Mouse (Mus musculus) adrenal gland, adult 8-10 months (tissue): ENCODE data around the gene Sgms1. TPM values are rescaled to one million over a fixed set of nuclear protein-coding genes. Genes with fewer than 3 reads are reported as not detected.
A peak's percentile ranks its signal among the peaks of the same experiment; 100 is the strongest.

ENCODE experiments used
- DNase-seq: peaks from one replicate; pipeline ENCODE4 v3.0.0; 2022
- total RNA-seq, 4 experiments: library from RNA; stranded (reverse); gene quantifications; 2 replicates each; pipeline ENCODE4 v1.2.4; 2022

The Sgms1 gene
- total RNA-seq, 4 experiments from 2014 or later, result 96.1 to 103 (median 101) TPM

DNA sequence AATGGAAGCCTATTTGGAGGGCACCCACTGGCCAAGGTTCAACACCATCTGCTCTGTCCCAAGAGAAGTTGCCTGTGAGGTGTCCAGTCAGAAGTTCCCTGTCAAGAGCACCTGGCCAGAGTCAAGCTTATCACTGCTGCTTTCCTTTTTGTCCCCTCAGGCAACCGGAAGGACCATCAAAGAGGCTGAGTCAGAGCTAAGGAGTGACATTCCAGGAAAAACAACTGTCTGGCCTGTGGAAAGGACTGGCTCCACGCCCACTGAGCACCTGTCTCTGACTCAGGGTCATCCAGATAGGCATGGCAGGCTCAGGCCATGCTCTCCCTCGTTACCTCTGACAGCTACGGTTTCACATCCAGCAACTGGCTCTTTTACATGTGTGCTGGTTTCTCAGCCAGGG lies 147.4 kb downstream of the Sgms1 start:
- no peak for DNase-seq

DNA sequence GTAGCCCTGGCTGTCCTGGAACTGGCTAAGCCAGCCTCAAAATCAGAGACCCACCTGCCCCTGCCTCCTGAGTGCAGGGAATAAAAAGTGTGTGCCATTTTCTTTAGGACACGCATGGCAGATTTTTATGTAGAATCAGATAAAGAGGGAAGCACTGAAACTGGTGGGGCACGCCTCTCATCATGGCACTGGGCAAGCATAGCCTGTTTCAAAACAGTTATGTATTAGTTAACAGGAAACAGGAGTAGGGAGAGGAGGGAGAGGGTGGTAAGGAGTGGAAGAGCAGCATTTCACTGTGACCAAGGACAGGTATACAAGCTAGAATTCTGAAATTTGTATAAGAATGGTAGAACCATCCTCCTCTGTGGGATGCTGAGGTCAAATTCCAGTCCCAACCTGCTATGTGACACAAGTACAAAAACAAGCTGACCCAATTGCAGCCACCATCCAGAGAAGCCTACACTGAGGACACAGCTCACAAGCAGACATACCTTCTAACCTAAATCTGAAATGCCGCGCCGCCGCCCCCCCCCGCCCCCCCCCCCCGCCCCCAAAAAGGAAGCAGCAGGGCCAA lies 149.0 kb downstream of the Sgms1 start:
- DNase-seq, result no peak

DNA sequence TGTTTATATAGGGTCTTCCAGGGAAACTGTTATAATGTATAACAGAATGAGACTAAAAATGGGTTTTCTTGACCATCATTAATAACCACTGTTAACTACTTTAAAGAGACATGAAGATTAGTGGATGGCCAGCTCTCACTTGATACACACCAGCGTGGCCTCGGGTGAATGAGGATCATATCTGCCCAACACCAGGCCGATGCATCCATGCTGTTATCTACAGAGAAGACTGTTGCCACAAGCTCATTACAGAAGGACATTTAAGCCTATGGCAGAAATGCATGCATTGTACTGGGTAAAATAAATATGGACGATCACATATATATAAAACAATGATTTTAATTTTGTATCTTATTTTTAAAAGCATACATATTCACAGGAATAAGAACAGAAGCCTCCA lies 149.6 kb downstream of the Sgms1 start:
- DNase-seq, result no peak

DNA sequence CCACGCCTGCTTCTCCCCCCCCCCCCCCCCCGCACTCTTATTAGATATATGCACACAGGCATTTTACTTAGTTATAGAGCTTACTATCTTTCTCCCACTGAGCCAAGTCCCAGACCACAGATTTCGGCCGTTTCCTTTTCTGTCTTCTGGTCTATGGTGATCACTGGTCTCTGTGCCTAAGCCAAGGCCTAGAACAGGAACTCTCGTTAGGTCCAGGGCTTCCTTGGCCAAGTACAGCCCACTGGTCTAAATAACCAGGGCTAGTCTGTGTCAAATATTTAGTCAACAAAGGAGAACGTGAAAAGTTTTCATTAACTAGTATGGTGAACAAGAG lies 150.1 kb downstream of the Sgms1 start:
- no peak for DNase-seq

DNA sequence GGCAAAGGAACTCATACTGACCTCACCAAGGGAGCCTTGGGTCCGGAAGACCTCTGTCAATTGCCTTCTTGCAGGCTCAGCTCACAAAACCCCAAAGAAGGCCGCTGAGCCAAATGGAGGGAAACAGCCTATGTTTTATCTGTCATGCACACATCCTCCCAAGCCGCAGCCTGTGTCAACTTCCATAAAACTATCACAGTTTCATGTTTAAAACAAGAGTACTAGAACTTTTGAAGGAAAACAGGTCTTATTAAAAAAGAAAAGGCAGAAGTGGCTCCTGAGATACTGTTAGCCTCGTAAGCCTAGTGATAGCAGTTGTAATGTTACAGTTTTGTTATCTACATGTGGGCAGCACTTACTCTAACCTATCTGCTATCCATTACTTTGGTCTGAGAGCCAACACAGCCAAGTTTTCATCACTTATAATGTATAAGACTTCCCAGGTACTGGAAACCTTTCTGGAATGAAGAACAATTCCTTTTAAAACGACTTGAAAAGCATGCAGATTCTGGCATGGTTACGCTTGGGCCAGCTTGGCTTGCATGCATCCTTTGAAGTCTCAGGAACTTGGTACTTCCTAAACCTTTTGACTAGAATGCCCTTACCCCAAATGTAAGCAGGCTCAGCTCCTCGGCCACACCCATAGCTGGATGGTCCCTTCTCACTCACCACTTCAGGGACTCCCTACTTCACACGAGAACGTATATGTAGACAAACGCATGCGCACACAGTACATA lies 150.6 kb downstream of the Sgms1 start:
- DNase-seq, result no peak

DNA sequence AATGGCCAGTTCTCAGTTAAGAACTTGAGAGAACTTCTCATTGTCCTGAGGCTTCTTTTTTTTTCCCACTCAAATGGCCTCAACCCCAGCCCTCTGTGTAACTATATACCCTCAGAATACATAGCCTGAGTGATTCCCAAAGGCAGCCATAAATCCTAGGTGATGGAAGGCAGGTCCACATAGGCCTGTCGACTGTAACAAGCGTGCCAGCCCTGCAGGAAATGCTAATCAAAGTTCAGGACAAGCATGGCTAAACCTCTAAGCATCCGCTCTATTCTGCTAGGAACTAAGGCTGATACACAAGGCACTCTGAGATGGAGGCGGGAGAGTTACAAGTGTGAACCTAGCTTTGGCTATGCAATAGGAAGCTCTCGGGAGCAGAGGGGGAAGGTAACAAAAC lies 151.8 kb downstream of the Sgms1 start:
- no peak for DNase-seq

DNA sequence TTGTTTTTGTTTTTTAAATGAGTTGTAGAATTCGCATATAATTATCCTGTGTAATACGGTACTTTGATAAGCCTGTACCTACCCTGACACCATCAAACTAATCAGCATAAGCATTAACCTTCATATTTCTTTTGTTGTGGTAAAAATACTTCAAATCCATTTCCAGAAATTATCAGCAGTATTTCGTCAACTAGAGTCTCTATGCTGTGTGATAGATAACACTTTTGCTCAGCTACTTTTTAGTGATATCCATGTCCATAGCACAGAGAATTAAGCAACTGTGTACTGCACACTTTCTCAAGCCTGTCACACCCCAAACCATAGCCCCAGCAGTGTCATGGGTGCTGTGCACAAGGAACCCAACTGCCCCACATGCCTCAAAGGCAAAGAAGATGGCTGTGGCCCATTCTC lies 152.3 kb downstream of the Sgms1 start:
- no peak for DNase-seq

DNA sequence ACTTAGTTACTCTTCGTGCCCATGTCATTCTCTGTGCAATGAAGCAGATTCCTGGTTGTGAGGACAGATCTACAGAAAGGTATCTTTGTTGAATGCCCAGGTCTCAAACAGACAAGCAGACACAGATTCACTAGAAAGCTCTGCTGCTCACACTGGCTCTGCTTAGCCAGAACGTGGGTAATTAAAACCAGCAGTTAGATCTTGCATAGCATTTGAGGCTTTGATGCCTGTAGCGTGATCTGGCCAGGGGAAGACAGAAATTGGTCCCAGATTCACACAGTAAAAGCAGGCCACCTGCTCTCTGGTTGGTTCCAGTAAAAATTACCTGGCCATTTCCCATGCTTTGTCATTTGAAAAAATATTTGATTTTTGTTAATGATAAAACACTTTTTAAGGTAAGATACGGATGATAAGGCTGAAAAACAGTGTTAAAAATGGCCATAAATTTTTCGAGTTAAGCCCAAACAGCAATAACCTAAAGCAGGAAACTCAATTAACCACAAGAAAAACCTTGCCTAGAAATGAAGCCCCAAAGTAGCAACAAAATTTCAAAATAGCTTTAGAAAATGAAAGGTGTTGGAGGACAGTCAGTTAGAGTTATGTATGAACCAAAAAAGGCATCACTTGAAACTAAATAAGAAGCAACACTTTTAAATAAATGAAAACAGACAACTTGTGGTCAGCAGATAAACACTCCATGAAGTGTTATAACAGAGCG lies 154.6 kb downstream of the Sgms1 start:
- DNase-seq, result no peak

DNA sequence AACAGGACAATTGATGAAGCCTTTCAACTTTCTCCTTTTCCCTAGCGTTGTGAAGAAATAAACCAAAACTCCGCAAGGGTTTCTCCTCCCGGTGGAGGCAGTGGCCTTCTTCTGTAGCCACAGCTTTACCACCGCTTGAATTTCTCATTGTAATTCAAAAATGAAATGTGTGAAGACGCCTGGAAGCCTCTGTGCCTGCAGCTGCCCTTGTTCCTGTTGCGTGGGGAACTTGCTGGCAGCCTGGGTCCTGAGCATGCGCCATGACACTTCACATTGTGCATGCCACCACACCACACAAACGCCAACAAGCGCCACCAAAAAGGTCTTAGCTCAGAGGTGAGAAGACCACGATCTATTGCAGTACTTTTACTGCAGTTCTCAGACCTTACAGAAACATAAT lies 158.2 kb downstream of the Sgms1 start:
- DNase-seq, result no peak

DNA sequence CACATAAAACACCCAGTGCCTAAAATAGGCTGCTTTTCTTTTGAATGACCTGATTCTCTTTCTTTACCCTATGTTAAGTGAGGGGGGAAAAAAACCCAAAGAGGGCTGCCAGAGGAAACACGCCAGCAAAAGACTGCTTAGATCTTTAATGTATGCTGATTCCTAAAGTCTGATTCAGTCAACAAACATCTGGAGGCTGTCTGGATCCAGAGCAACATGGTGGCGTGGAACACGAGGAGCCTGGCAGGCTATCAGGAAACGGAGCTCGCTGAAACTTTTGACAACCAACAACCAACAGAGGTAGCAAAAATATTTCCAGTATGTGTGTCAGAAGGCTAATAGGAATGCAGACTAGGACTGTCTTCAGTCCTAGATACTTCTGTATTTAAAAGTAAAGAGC lies 158.7 kb downstream of the Sgms1 start:
- DNase-seq, result no peak

DNA sequence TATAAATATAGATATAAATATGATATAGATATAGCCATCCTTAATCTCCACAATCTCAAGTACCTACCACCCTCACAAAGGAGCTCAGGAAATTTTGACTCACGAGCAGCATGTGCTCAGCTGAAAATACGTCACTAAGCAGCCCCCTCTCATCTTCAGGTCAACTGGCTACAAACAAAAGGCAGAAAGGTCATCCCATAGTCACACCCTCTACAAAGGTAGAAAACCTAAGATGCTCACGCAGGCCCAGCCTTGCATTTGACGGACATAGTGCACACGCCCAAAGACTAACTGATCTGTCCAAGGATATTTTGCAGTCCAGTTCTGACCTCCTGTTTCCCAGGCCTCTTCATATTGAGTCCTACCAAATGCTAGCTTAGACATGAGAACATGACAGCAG lies 159.2 kb downstream of the Sgms1 start:
- DNase-seq, result no peak

DNA sequence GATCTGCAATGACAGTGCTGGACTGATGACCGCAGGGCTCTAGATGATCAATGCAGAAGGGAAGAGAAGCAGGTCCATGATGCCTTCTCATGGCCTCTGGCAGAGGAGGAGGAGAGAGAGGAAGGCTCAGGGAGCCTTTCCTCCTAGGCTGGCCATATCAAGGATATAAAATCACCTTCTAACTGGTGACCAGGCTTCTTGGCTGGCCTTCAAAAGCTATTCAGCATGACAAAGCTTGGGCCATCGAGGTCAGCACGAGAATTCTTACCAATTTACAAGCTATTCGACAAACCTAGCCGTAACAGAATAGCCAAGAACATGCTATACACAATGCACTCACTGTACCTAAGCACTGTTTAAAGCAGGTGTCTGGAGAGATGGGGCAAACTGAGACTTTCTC lies 159.7 kb downstream of the Sgms1 start:
- peak; percentile 68 for DNase-seq

DNA sequence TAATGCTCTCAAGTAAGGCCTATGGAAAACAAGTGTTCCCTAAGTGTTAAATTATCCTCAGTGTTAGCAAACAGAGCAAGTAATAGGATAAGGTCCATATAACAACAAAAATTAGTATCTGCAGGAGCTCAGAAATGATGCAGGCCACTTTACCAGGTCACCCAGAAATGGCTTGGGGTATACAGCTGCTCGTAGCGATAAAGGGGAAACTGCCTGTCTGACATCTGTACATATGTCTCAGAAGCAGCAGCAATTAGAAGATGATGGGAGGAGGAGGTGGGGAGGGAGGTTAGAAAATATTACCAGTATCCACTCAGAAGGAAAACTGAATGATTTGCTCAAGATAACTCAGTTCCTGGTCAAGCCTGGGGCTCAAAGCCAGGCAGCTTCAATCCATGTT lies 162.3 kb downstream of the Sgms1 start:
- no peak for DNase-seq

DNA sequence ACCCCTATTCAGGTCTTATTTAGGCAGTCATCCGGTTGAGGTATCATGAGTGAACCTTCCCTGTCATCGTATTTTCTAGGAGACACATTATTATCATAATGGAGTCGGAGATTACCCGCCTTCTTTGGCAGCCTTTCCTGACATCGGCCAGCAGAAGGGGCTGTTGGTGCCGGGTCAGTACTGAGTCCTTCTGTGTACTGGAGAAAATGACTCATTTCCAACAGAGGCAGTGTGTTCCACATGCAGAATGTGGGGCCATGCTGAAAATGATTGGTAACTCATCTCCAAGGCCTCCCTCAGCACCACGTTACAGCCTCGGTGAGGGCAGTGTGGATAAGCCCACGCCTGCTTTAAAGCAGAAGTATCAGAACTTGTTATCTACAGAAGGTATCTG lies 164.4 kb downstream of the Sgms1 start:
- peak; percentile 66 for DNase-seq

DNA sequence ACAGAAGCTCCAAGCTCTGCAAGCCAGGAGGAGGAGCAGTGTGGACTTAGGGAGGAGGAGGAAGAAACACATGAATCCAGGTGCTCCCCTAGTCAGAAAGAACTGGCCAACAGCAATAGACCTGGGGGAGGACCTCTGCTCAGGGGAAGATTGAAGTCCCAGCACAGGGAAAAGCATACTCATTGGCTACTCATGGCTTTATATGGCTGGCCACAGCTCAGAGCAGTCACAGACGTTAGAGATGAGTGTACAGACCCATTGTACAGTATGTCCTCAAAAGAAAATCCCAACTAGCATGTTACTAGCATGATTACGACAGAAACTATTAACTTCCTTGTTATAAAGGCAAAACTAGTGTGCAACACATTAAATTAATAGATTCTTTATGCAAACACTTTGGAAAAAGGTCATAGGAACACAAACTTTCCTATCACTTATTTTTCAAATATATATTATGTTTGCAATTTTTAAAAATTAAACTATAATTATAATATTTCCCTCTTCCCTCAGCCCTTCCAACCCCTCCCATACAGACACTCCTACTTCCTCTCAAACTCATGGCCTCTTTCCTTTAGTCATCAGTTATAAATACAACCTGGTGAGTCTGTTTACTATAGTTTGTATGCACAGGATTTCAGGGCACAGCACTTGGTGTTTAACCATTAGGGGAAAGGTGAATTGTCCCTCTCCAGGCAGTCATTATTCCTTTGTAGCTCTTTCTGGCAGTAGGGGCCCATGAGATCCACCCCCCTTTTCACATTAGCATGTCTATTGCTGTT lies 165.0 kb downstream of the Sgms1 start:
- DNase-seq, result no peak

DNA sequence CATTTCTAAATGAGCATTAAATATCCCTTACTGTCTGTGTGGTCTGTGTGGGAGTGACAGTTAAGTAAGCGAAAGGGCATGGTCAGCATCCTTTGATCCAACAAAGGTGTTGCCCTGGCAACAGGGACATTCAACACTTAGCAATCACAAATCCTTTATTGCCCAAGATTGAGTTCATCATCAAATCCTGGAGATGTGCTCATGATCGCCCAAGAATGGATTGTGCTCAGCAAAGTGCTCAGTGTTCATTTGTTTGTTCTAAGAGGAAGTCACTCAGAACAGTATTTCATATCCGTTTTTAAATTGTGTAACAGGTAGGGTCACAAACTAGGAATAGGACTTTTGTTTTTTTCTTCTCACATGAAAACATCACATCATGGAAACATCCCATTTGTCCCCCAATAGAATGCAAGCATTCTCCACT lies 165.8 kb downstream of the Sgms1 start:
- no peak for DNase-seq

DNA sequence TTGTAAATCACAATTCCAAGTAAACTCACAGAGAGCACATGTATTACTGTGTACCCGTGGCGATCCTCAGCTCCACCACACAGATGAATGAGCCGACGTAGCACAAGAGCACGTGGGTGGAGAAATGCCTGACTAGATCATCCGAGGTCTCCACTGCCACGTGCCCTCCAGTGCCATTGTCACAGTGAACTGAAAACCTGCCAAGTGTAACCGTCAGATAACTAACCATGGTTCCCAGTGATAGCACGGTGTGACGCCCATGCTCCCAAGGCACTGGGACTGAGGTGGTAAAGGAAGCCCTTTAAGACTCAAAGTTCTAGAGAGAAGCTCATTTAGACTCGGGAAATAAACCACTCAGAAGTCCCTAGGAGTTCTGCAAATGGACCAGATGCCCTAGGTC lies 167.4 kb downstream of the Sgms1 start:
- no peak for DNase-seq

DNA sequence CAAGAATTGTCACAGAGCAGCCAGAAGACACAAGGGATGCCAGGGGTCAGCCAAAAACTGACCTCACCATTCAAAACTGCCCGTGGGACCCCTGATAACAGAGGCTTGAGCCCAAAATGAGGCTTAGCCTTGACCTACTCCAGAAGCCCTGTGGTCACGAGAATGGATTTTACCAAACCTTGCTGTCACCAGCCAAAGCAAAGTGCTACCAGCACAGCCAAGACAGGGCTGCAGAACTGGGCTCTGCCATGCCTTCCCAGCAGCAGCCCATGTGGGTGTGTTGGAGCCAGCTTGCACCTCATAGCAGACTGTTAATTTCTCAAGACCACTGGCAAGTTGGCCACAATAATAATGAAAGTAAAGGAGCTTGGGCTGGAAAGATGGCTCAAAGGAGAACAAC lies 168.5 kb downstream of the Sgms1 start:
- DNase-seq, result no peak

DNA sequence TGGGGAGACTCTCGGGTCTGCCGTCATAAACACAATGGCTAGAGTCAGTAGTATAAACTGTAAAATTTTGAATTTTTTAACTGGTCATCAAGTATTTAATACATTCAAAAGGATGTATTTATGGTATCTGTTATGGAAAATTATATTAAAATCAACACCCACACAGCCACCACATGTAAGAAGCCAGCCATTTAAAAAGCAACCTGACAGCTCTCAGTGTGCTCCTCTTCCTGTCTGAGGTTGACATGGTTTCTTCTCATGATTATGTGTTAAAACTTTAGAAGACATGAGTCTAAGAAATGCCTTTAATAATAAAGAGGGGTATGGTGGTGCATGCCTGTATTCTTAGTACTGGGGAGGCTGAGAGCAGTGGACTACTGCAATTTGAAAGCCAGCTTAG lies 172.8 kb downstream of the Sgms1 start:
- DNase-seq, result no peak

DNA sequence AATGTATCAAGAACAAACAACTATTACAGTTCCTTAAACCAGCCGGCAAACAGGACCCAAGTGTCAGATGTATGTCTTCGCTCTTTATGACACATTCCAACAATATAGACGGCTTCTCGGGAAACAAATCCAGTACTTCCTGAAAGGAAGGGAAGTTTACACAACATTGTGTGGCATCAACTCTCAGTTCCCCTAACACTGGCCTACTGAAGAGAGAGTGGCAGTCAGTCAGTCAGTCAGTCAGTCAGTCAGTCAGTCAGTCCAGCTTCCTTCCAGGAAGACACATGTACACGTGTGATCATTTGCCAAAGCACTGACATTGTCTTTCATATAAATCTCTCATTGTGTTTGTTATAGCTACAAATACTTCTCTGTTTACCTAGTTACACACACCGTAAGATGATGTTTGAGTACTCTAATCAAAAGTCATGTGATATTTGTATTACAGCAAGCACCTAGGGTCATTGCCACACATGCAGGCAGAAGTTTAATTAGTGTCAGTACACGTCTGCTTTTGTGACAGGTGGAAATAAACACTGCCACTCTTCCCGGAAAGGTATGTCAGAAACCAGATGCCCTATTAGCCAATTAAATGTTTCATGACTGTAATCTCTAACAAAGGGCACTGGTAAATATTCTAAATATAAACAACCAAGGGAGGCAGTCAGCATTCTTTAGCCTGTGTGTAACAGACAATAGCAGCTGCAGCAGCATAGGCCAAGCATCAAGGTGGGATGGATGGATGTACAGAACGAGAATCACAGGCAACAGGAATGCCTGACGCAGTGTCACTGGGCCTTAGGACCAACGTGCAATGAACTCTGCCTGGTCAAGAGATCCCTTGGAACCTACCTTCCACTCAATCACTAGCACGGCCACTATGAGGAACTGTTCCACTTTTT lies 174.4 kb downstream of the Sgms1 start:
- DNase-seq, result no peak

DNA sequence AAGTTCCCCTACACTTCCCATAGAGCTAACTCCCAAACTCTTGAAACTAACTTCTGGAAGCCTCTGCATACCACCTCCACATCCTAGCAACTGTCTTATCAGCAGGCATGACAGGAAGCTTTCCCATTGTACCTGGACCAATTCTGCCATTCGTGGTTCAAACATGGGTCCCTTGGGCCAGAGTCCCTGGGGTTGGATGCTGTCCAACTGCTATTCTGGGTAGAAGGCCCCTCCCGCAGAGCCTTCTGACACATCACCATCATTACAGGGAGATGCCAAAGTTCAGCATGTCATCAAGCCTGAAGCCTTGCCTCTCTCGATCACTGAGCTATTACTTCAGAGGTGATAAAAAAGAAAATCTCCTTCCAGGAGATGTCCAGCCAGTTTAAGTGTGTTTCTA lies 175.9 kb downstream of the Sgms1 start:
- DNase-seq, result no peak

DNA sequence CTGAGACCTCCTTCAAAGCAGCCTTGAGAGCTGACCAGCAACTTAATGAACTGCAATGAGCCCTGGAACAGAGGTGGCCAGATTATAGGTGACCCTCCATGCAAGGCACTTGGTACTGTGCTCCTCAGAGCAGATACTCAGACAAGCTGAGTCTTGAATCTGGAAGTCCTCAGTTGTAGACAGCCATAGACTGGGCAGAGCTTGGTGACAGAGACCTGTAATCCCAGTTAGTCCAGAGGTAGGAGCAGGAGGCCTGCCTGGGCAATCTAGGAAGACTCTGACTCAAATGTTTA lies 178.3 kb downstream of the Sgms1 start:
- no peak for DNase-seq
